Mouse (Mus musculus) forebrain, embryonic 10.5 days (tissue): ENCODE measurements around the gene Nxnl1. TPM values are rescaled to one million over a fixed set of nuclear protein-coding genes. Genes with fewer than 3 reads are reported as not detected.

Experiments used
- DNase-seq: peaks from one replicate; pipeline ENCODE4 v3.0.0-alpha.2; 2017; ENCODE audit warnings: low spot score; ENCODE audit errors: extremely low spot score
- H3K27ac ChIP-seq: fragments of 300-500 bp; sonication (generic); 2 replicates; pipeline ENCODE4 v1.5.1; 2016; ENCODE audit warnings: mild to moderate bottlenecking
- H3K27me3 ChIP-seq: fragments of 300-500 bp; sonication (generic); 2 replicates; pipeline ENCODE4 v1.6.1; 2016; ENCODE audit warnings: mild to moderate bottlenecking; ENCODE audit not compliant: poor library complexity, severe bottlenecking
- H3K36me3 ChIP-seq: fragments of 300-500 bp; sonication (generic); replicated peaks from 2 replicates; pipeline ENCODE4 v1.6.1; 2016; ENCODE audit warnings: mild to moderate bottlenecking, moderate library complexity
- H3K4me1 ChIP-seq: fragments of 300-500 bp; sonication (generic); 2 replicates; pipeline ENCODE4 v1.6.1; 2016
- H3K4me3 ChIP-seq: fragments of 300-500 bp; sonication (generic); 2 replicates; pipeline ENCODE4 v1.5.1; 2016; ENCODE audit warnings: mild to moderate bottlenecking, moderate library complexity
- H3K9me3 ChIP-seq: fragments of 300-500 bp; sonication (generic); 2 replicates; pipeline ENCODE4 v1.6.1; 2016; ENCODE audit warnings: mild to moderate bottlenecking, moderate library complexity
- WGBS: fragments of 180-500 bp; shearing (Covaris S2); methylation state at CpG from one replicate; pipeline ENCODE4 v1.1.7; 2016; 5-methylcytosine and 5-hydroxymethylcytosine counted together
- polyA plus RNA-seq: library from polyadenylated mRNA; unstranded; fragments of >200 nt; fragmentation: Nextera tagmentation; extraction: Ambion mirVana; gene quantifications from 2 replicates; pipeline ENCODE4 v1.2.1, GENCODE M21; 2016

The Nxnl1 gene
- polyA plus RNA-seq, 1 experiment from 2014 or later = not detected

DNA sequence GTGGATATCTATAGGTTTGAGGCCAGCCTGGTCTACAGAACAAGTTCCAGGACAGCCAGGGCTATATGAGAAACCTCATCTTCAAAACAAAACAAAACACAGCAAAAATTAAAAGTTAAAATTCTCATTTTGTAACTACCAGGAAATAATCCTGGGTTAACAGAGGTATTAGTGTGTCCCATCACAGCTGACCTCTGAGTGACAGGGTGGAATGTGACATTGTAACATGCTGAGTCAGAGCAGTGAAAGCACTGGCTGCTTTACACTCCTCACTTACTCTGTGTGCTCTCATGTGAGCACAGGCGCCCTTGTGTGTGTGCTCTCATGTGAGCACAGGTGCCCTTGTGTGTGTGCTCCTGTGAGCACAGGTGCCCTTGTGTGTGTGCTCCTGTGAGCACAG, 8.6 kb upstream of the Nxnl1 start:
- H3K27ac ChIP-seq = no peak overlapping the region
- H3K4me3 ChIP-seq = no peak overlapping the region
- H3K9me3 ChIP-seq = no peaks in the 10 kb centered on the region
- H3K4me1 ChIP-seq = peaks cover 25% of the 10 kb centered on the region
- H3K36me3 ChIP-seq = no peaks in the 10 kb centered on the region
- 89% methylated on average over 1 of the region's 1 CpGs for whole genome bisulfite sequencing
- peaks cover 16% of the 10 kb centered on the region for H3K27me3 ChIP-seq
- DNase-seq = no peak

DNA sequence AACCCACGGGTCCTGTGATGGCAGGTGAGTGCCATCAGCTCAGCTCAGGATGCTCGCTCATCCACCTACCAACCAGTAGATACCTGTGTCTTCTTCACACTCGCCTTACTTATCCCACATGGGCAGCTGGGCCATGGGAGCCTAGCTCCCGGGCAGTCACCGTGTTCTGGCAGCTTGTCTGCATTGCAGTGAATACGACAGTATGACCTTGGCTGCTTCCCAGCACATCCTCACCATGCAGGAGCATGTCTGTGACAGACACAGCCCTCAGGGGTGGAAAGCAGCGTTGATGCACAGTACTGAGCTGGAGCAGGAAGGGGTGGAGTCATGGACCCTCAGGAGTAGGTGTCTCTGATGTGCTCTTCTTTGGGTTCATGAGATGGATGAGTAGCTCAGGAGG, 8.0 kb upstream of the Nxnl1 start:
- Histone ChIP-seq H3K4me1 (peaks cover 28% of the 10 kb centered on the region), H3K27ac (no peak overlapping the region), H3K4me3 (no peak overlapping the region), H3K27me3 (peaks cover 10% of the 10 kb centered on the region), H3K9me3 (no peaks in the 10 kb centered on the region), H3K36me3 (no peaks in the 10 kb centered on the region)
- no peak for DNase-seq
- 81% methylated on average over 7 of the region's 7 CpGs for WGBS

DNA sequence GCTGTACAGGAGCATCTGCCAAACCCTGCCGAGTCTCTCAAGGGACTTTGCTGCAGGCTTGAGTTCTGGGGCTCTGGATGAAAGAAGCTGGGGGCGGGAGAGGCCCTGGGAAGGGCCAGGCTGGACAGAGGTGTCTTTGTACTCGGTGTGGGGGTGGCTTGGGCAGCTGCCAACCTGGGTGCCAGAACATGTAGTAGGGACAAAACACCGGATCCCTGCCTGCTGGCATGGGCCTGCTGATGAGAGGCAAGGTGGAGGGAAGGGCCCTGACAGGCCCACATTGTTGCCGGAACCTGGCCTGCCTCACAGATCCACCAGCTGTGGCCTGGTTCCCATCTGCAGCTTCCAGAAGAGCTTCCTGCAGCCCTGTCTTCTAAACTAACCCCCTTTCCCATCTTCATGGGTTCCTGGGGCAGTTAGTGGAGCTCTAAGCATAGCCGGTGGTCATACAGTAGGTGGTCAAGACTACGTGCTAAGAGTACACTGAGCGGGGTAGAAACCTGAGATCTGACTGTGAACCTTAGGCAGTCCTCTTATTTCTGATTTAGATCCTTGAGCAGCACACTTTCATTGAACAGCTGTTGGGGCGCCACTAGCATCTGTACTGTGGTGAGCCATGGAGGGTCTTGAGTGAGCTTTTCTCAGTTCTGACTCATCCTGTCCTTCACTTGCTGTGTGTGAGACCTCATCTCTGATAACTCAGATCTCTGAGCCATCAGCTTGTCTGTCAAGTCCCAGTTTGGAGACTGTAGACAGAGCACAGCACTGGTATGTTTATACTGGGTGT, 6.6 kb upstream of the Nxnl1 start:
- Histone ChIP-seq H3K27me3 (peaks cover 21% of the 10 kb centered on the region), H3K9me3 (no peaks in the 10 kb centered on the region), H3K4me1 (peaks cover 41% of the 10 kb centered on the region), H3K36me3 (no peaks in the 10 kb centered on the region), H3K27ac (no peak overlapping the region), H3K4me3 (no peak overlapping the region)
- no peak for DNase-seq
- 84% methylated on average over 9 of the region's 9 CpGs for WGBS

DNA sequence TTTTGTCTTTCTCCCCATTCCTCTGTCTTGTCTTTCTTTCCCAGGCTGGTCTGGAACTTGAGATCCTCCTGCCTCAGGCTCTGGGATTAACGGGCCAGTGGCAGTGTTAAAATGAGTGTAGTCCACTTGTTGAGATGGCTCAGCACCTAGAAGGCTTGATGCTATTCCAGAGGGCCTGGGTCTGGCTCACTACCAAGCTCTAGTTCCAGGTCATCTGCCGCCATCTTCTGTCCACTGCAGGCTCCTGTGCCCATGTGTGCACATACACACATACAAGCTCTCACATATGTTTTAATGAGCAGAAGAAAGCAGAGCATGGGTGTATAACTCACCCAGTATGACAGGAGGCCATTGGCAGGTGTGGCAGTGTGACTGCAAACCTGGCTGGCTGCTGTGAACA, 5.7 kb upstream of the Nxnl1 start:
- DNase-seq = no peak
- Histone ChIP-seq H3K4me1 (peaks cover 41% of the 10 kb centered on the region), H3K9me3 (no peaks in the 10 kb centered on the region), H3K36me3 (no peaks in the 10 kb centered on the region), H3K27ac (no peak overlapping the region), H3K27me3 (peaks cover 30% of the 10 kb centered on the region), H3K4me3 (no peak overlapping the region)
- 94% methylated on average over 2 of the region's 2 CpGs for WGBS

DNA sequence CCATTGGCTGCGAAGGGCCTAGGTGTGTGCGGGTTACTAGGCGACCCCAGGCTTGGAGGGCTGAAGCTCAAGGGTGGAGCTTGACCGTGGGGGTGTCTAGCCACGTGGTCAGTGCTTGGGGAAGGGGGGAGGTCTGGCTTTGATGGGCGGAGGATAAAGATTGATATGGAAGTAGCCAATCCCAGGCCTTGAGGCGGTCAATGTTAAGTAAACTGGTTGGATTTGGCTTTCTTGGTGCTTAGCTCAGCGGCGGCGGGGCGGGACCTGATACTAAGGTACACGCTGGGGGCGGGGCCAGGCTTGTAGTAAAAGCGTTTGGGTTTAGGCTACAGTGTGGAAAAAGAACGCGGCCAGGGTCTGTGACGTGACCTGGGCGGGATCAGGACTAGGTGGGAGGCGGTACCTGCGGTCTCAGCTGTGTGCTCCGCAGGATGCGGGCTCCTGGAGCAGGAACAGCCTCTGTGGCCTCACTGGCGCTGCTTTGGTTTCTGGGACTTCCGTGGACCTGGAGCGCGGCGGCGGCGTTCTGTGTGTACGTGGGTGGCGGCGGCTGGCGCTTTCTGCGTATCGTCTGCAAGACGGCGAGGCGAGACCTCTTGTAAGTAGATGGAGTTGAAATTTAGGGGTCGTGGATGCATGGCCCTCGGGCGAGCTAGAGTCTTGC, 4.0 kb upstream of the Nxnl1 start:
- Histone ChIP-seq H3K9me3 (no peaks in the 10 kb centered on the region), H3K36me3 (no peaks in the 10 kb centered on the region), H3K27ac (peak overlapping the region; percentile 82), H3K4me3 (peak overlapping the region; percentile 67), H3K4me1 (peaks cover 41% of the 10 kb centered on the region), H3K27me3 (peaks cover 47% of the 10 kb centered on the region)
- under 1% methylated on average over 41 of the region's 41 CpGs for WGBS
- DNase-seq = peak; percentile 89

DNA sequence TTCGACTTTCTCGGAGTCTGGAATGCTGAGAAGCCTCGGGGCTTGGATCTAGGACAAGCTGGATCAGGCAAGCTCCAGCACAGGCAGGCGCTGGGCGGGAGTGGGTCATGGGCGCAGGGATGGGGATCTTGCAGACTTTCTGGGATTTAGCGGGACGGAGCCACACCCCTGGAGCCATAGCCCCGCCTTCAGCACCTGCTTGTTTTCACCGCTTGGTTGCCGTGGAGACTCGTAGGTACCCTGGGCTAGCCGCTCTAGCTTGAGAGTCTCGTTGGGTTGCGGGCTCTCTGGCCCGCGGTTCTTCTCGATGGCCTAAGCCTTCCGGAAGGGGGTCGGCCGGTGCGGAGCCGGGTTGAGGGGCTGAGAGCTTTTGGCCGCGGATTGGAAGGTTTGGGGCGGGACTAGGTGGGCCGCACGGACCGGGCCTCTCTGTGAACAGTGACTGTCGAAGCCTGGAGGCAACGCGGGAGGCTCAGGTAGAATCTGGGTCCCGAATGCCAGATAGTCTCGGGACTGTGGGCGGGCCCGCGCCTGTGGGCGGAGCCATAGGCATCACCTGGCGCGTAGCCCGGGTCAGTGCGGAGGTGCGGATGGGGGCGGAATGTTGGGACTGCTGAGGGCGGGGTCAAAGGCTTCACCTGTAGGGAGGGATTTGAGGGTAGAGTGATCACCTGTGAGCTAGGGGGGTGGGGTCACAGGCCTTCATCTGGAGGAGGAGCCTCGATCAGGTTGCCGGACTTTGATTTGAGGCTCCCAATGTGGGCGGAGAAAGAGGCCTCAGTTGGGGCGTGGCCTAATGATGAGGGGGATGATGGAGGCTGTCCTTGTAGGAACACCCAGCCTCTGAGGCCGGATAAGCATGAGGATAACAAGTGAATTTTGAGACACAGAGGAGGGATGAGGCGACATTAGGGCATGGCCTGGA, 3.2 kb upstream of the Nxnl1 start:
- Histone ChIP-seq H3K4me1 (peaks cover 41% of the 10 kb centered on the region), H3K9me3 (no peaks in the 10 kb centered on the region), H3K4me3 (peak overlapping the region; percentile 67), H3K27ac (peak overlapping the region; percentile 82), H3K36me3 (no peaks in the 10 kb centered on the region), H3K27me3 (peaks cover 53% of the 10 kb centered on the region)
- peak; percentile 89 for DNase-seq
- under 1% methylated on average over 51 of the region's 51 CpGs for WGBS

DNA sequence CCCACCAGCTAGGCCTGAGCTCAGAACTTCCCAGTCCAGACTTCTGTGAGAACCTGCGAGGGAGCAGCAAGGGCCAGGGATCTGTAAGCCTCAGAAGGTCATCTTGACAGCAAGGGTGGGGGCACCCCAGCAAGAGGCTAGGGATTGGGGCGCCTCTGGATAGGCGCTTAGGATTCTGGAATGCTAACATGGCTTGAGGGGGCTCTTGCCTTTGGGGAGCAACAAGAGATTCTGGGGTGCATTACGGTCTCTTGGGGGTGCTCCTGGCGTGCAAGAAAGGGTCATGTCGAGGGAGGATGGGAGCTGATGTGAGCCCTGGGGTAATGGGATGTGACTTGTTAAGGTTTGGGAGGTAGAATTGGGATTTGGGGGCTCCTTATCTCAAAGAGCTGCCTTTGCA, 2.5 kb upstream of the Nxnl1 start:
- Histone ChIP-seq H3K4me1 (peaks cover 41% of the 10 kb centered on the region), H3K4me3 (peak overlapping the region; percentile 67), H3K27me3 (peaks cover 60% of the 10 kb centered on the region), H3K9me3 (peaks cover 5% of the 10 kb centered on the region; the same call in 1 of the 2 replicates), H3K27ac (peak overlapping the region; percentile 82), H3K36me3 (no peaks in the 10 kb centered on the region)
- WGBS = 17% methylated on average over 6 of the region's 6 CpGs
- DNase-seq = no peak

DNA sequence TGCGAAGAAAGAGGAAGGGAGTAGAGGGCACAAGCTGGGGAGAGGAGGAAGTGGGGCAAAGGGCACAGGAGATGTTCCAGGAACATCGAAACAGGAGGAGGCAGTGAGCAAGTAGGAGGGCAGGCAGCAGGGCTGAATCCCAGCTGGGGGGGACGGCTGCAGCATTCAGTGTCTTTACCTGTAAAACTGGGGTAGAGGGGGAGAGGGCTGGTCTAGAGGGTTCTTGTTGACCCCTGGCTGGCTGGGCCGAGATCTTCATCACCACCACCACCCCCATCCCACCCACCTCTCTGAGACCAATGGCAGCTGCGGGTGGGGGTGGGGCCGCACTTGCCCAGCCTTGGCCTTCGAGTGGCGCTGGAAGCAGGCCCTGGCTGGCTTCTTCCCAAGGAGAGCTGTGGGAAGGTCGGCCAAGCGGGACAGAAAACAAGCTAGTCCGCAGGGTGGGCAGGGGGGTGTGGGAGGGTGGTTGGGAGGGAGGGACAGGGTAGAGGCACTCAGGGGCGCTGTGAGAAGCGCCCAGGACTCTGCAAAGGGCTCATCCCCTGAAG, 2.1 kb upstream of the Nxnl1 start, which contains the start of gene Slc27a1:
Gene Slc27a1, plus strand, starts transcription at position 496 of the 551 bp plus-strand sequence.
- Histone ChIP-seq H3K4me3 (peak within 1 kb of the TSS; percentile 67), H3K9me3 (peaks cover 7% of the 10 kb centered on the region; the same call in 1 of the 2 replicates), H3K27me3 (peaks cover 64% of the 10 kb centered on the region), H3K36me3 (no peaks in the 10 kb centered on the region), H3K27ac (peak within 1 kb of the TSS; percentile 82), H3K4me1 (peaks cover 41% of the 10 kb centered on the region)
- WGBS = 12% methylated on average over 13 of the region's 13 CpGs
- DNase-seq = no peak

DNA sequence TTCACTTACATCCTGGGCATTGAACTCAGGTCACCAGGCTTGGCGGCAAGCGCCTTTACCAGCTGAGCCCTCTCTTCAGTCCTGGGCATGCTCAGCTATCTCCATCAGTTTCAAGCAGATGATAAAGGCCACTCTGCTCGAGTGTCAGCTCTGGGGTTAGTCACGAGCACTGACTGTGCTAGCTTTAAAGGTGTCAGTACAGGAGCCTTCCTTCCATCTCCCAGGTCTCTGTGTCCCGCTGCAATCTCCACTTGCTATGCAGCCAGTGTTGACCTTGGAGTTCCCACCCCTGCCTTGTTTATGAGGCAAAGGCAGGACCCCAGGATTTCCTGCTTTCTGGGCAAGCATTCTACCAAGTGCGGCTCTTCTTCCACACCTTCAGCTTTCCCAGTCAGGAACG, 1.2 kb upstream of the Nxnl1 start:
- WGBS = 80% methylated on average over 7 of the region's 7 CpGs
- no peak for DNase-seq
- Histone ChIP-seq H3K4me3 (no peak overlapping the region), H3K27me3 (peaks cover 73% of the 10 kb centered on the region), H3K9me3 (peaks cover 7% of the 10 kb centered on the region; the same call in 1 of the 2 replicates), H3K36me3 (no peaks in the 10 kb centered on the region), H3K27ac (no peak overlapping the region), H3K4me1 (peaks cover 40% of the 10 kb centered on the region)

DNA sequence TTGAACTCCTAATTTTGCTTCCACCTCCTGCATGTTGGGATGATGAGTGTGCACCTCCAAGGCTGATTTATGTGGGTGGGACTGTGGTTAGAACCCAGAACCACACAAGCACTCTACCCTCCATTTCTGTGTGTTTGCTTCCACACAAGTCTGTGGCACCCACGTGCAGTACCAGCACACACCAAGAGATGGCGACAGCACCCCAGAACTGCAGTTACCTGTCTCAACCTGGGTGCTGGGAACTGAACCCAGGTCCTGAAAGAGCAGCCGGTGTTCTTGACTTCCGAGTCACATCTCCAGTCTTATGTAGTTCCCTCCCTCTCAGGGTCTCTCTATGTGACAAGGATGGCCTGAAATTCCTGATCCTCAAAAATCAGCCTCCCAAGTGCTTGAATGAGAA, 2.4 kb downstream of the Nxnl1 start:
- Histone ChIP-seq H3K27ac (no peak overlapping the region), H3K4me3 (no peak overlapping the region), H3K9me3 (peaks cover 7% of the 10 kb centered on the region; the same call in 1 of the 2 replicates), H3K4me1 (peaks cover 20% of the 10 kb centered on the region), H3K36me3 (no peaks in the 10 kb centered on the region), H3K27me3 (peaks cover 98% of the 10 kb centered on the region)
- 86% methylated on average over 4 of the region's 4 CpGs for WGBS
- no peak for DNase-seq

DNA sequence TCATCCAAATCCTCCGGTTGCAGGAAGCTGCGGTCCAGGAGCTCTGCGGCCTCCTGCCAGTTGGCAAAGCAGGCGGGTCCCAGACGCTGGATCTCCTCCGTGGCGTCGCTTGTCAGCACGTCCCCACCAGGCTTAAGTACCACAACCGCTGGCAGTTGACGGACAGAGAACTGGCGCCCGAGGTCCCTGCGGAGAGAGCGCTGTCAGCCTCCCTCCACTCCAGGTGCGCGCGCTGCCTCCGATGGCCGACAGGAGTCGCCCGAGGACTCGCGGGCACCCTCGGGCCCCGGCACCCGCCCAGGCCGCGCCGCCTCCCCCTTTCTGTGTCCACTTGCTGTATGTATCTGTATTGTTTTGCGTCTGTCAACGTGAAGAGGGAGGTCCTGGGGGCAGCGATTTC, 3.6 kb downstream of the Nxnl1 start:
- peak; percentile 70 for DNase-seq
- Histone ChIP-seq H3K27ac (0 out of 2 replicates have a peak overlapping the region, but pooled peaks have one; percentile 26), H3K9me3 (peaks cover 7% of the 10 kb centered on the region; the same call in 1 of the 2 replicates), H3K36me3 (no peaks in the 10 kb centered on the region), H3K4me3 (peak overlapping the region; percentile 40), H3K27me3 (peaks cover 98% of the 10 kb centered on the region), H3K4me1 (peaks cover 22% of the 10 kb centered on the region)
- WGBS = under 1% methylated on average over 33 of the region's 33 CpGs

DNA sequence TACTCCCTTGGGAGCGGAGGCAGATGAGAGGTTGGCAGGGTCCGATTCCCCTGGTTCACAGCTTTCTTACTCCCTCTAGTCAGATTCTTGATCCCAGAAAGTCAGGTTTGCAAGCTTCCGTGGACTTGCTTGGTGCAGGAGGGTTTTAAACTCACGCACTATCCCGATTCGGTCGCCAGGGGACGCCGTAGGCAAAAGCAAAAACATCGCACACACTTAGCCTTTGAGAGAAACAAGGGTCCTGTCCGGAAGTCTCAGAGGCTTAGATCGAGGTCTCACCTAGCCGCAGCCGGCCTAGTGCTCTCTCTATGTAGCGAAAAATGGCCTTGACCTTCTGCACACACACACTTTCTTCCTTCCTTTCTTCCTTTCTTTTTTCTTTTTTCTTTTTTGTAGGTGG, 5.0 kb downstream of the Nxnl1 start:
- peak; percentile 80 for DNase-seq
- no peaks in the 10 kb centered on the region for H3K36me3 ChIP-seq
- H3K27ac ChIP-seq = no peak overlapping the region
- H3K4me1 ChIP-seq = peaks cover 22% of the 10 kb centered on the region
- H3K27me3 ChIP-seq = peaks cover 98% of the 10 kb centered on the region
- 4% methylated on average over 15 of the region's 15 CpGs for WGBS
- peaks cover 7% of the 10 kb centered on the region; the same call in 1 of the 2 replicates for H3K9me3 ChIP-seq
- H3K4me3 ChIP-seq = no peak overlapping the region
